Mouse (Mus musculus): ENCODE measurements around the gene Plcb3. TPM values are rescaled to one million over a fixed set of nuclear protein-coding genes. Genes with fewer than 3 reads are reported as not detected.

Gene Plcb3
- polyA plus RNA-seq, 1 experiment = 31.5 TPM

DNA sequence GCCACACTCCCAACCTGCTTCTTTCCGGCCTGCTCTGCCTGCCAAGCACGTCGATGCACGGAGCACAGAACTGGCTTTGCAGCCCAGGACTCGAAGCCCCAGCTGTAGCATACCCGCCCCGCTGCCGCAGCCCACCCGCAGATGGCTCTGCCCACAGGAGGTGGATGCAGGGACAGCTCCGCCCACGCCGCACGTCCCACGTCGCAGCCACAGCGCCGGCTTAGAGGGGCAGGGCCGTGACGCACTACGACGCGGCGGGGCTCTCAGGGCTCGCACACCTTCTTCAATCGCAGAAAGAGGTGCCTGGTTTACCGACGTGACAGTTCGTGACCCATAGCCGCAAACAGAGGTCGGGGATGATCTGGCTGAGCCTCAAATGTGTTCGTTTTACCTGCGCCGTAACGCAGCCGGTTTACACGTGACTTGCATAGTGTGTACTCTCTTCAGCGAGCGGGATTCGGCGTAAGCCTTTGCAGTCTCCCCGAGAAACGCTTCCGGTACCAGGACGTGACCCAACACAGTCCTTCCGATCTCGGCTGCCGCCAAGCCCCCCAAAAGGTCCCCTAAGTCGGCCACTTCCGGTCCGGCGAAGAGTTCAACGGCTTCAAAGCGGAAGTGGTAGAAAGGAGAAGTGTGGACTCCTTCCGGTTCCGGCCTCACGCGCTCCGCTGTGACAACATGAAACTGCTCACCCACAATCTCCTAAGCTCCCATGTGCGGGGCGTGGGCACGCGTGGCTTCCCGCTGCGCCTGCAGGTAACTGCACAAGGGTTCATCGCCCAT, 66.6 kb downstream of the Plcb3 start, which contains the start of the genes Trmt112 and Prdx5:
Gene Trmt112 (plus strand): TSS at position 192 of the 783 bp plus-strand sequence.
Gene Prdx5 (minus strand): TSS at position 600 of the 783 bp plus-strand sequence.
- TF ChIP-seq CTCF (IDR thresholded peaks at IDR 0.05; ENCODE audit: extremely low read depth, insufficient read depth, insufficient read length, insufficient replicate concordance) = no peak
- TF ChIP-seq POLR2A (IDR thresholded peaks at IDR 0.05; ENCODE audit: low read depth, low read length) = peak; percentile 88; the same call in 1 of the 2 replicates
- WGBS = 1% methylated on average over 65 of the region's 65 CpGs
- H3K4me1 ChIP-seq (ENCODE audit: control insufficient read depth, insufficient read depth, insufficient read length) = peaks cover 12% of the 10 kb centered on the region; the same call in 1 of the 2 replicates

DNA sequence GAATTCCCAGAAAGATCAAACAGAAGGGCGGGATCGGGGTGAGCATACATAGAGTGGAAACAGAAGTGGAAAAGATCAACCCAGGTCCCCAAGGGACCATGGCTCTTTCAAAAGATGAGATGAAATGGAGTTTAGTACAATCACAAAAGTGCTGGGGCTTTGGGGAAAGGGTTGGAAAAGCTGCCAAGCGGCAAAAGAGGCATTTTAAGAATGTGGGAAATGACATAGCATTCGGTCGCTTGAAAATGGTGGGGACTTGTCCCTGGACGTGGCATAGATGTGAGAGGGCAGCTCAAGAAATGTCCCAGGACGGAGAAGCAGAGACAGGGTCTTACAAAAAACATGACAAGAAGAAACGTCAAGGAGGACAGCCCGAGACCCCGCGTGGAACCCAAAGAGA, 67.2 kb downstream of the Plcb3 start:
- no peak for TF ChIP-seq CTCF (IDR thresholded peaks at IDR 0.05; ENCODE audit: extremely low read depth, insufficient read depth, insufficient read length, insufficient replicate concordance)
- no peak for TF ChIP-seq POLR2A (IDR thresholded peaks at IDR 0.05; ENCODE audit: low read depth, low read length)
- WGBS = 5% methylated on average over 11 of the region's 11 CpGs
- Histone ChIP-seq H3K27me3 (ENCODE audit: control insufficient read depth, insufficient read depth, low read length) (no peaks in the 10 kb centered on the region), H3K36me3 (ENCODE audit: control insufficient read depth, insufficient read depth, low read length) (peaks cover 29% of the 10 kb centered on the region), H3K27ac (ENCODE audit: insufficient read depth, low read length) (peak overlapping the region; percentile 95), H3K4me1 (ENCODE audit: control insufficient read depth, insufficient read depth, insufficient read length) (peaks cover 12% of the 10 kb centered on the region; the same call in 1 of the 2 replicates), H3K4me3 (ENCODE audit: extremely low read depth, insufficient read depth, insufficient read length) (peak overlapping the region; percentile 71)
- DNase-seq (ENCODE audit: low read depth in 1 of 2, low spot score in 2 of 2) = no peak

More for the DNA sequence above, 66.6 kb downstream of the Plcb3 start, which contains the start of the genes Trmt112 and Prdx5:
- H3K36me3 ChIP-seq (ENCODE audit: control insufficient read depth, insufficient read depth, low read length) = peaks cover 29% of the 10 kb centered on the region
- DNase-seq (ENCODE audit: low read depth in 1 of 2, low spot score in 2 of 2) = peak; percentile 86 to 89
- no peaks in the 10 kb centered on the region for H3K27me3 ChIP-seq (ENCODE audit: control insufficient read depth, insufficient read depth, low read length)
- H3K4me3 ChIP-seq (ENCODE audit: extremely low read depth, insufficient read depth, insufficient read length) = peak within 1 kb of the TSS; percentile 71
- peak within 1 kb of the TSS; percentile 95 for H3K27ac ChIP-seq (ENCODE audit: insufficient read depth, low read length)

DNA sequence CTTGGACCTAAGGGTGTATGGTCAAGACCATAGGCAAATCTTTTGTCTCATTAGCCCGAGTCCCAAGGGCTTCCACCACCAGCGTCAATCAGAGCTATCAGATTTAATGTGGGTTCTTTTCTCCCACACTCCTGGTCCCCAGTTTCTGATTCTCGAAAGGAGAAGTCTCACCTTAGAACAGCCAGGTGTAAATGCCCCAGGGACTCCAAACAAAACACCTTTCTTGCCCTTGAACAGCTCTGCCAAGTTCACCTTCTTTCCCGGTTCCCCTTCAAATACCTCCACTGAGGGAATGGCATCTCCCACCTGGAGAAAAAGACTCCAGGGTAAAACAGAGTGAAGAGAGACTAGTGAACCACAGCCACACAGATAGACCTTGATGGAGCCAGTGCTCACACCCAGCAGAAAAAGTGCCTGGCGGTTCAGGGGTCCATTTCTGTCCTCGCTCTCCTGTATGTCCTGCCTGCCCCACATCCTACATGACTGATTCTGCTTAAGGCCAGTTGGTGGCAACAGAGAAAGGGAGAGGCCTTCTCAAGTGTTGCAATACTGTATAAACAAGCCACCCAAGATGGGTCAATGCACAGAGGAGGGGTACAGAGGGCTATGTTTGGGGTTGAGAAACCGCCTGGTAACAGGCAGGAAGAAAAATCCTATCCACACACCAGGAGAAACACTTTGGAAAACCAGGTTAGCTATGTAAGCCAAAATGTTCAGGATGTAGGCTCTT, 68.3 kb downstream of the Plcb3 start:
- DNase-seq (ENCODE audit: low read depth in 1 of 2, low spot score in 2 of 2) = no peak
- Histone ChIP-seq H3K27ac (ENCODE audit: insufficient read depth, low read length) (no peak overlapping the region), H3K36me3 (ENCODE audit: control insufficient read depth, insufficient read depth, low read length) (peaks cover 26% of the 10 kb centered on the region), H3K4me1 (ENCODE audit: control insufficient read depth, insufficient read depth, insufficient read length) (peaks cover 12% of the 10 kb centered on the region; the same call in 1 of the 2 replicates), H3K27me3 (ENCODE audit: control insufficient read depth, insufficient read depth, low read length) (no peaks in the 10 kb centered on the region), H3K4me3 (ENCODE audit: extremely low read depth, insufficient read depth, insufficient read length) (no peak overlapping the region)
- no peak for TF ChIP-seq CTCF (IDR thresholded peaks at IDR 0.05; ENCODE audit: extremely low read depth, insufficient read depth, insufficient read length, insufficient replicate concordance)
- no peak for TF ChIP-seq POLR2A (IDR thresholded peaks at IDR 0.05; ENCODE audit: low read depth, low read length)
- WGBS = 83% methylated on average over 7 of the region's 7 CpGs

DNA sequence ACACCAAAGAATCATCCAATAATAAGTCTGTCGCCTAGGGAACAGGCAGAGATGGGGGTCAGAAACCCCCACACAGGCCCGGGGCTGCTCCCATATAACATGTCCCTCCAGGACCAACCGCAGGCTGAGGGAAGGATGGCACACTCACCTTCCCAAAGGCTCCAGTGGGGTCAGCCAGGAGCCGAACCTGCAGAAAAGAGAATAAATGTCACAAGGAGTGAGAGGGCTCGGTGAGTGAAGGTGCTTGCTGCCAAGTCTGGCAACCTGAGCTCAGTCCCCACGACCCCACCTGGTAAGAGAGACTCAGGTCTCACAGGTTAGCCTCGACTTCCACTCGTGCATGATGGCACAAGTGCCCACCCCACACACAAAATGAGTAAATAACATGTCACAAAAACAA, 69.2 kb downstream of the Plcb3 start:
- WGBS = 89% methylated on average over 8 of the region's 8 CpGs
- no peak overlapping the region for H3K27ac ChIP-seq (ENCODE audit: insufficient read depth, low read length)
- peaks cover 12% of the 10 kb centered on the region; the same call in 1 of the 2 replicates for H3K4me1 ChIP-seq (ENCODE audit: control insufficient read depth, insufficient read depth, insufficient read length)
- TF ChIP-seq CTCF (IDR thresholded peaks at IDR 0.05; ENCODE audit: extremely low read depth, insufficient read depth, insufficient read length, insufficient replicate concordance) = no peak
- TF ChIP-seq POLR2A (IDR thresholded peaks at IDR 0.05; ENCODE audit: low read depth, low read length) = no peak
- DNase-seq (ENCODE audit: low read depth in 1 of 2, low spot score in 2 of 2) = no peak
- H3K36me3 ChIP-seq (ENCODE audit: control insufficient read depth, insufficient read depth, low read length) = peaks cover 22% of the 10 kb centered on the region
- H3K4me3 ChIP-seq (ENCODE audit: extremely low read depth, insufficient read depth, insufficient read length) = no peak overlapping the region
- no peaks in the 10 kb centered on the region for H3K27me3 ChIP-seq (ENCODE audit: control insufficient read depth, insufficient read depth, low read length)

DNA sequence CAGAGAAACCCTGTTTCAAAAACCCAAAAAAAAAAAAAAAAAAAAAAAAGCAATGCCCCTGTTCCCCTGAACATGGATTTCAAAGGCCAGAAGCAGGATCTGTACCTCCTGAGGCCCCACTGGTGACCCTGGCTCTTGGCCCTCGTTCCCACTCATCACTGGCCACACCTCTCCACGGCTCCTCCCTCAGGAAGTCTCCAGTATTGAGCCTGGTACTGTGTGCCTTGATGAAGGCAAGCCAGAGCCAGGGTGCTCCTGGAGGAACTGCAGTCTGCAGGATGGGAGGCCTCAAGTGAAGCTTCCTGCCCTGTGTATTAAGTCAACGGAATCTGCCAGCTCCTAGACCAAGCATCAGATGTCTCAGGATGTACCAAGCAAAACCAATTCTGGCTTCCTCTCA, 70.1 kb downstream of the Plcb3 start:
- Histone ChIP-seq H3K4me3 (ENCODE audit: extremely low read depth, insufficient read depth, insufficient read length) (no peak overlapping the region), H3K36me3 (ENCODE audit: control insufficient read depth, insufficient read depth, low read length) (peaks cover 13% of the 10 kb centered on the region), H3K27ac (ENCODE audit: insufficient read depth, low read length) (no peak overlapping the region), H3K27me3 (ENCODE audit: control insufficient read depth, insufficient read depth, low read length) (no peaks in the 10 kb centered on the region), H3K4me1 (ENCODE audit: control insufficient read depth, insufficient read depth, insufficient read length) (peaks cover 10% of the 10 kb centered on the region; the same call in 1 of the 2 replicates)
- WGBS = 72% methylated on average over 3 of the region's 3 CpGs
- no peak for TF ChIP-seq CTCF (IDR thresholded peaks at IDR 0.05; ENCODE audit: extremely low read depth, insufficient read depth, insufficient read length, insufficient replicate concordance)
- TF ChIP-seq POLR2A (IDR thresholded peaks at IDR 0.05; ENCODE audit: low read depth, low read length) = no peak
- DNase-seq (ENCODE audit: low read depth in 1 of 2, low spot score in 2 of 2) = no peak

DNA sequence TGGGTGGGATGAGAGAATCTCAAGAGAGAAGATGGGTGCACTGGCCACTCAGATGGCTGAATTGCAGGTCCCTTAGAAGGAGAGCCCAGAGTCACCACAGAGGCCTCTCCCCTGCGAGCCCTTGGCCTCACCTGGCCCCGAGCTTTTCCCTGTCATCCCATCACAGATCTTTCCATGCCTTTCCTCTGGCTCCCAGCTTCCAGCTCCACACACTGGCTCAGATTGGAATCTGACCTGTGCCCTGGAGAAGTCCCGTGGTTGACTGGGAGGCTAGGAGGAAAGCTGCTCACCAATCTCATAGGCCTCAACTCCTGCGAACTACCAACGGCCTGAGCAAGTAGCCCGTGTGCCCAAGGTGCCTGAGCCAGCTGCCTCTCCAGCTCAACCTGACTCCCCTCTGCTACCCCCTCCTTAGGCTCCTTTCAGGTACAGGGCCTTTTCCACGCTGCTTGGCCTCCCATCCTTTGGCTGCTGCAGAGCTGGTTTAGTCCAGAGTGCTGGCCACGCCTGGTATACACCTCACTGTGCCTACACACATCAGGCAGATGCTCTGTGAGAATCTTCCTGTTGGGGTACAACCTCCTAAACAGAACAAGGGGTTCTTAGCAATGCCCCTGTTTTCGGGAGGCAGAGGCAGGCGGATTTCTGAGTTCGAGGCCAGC, 70.6 kb downstream of the Plcb3 start:
- no peaks in the 10 kb centered on the region for H3K27me3 ChIP-seq (ENCODE audit: control insufficient read depth, insufficient read depth, low read length)
- TF ChIP-seq POLR2A (IDR thresholded peaks at IDR 0.05; ENCODE audit: low read depth, low read length) (no peak), CTCF (IDR thresholded peaks at IDR 0.05; ENCODE audit: extremely low read depth, insufficient read depth, insufficient read length, insufficient replicate concordance) (no peak)
- no peak for DNase-seq (ENCODE audit: low read depth in 1 of 2, low spot score in 2 of 2)
- H3K27ac ChIP-seq (ENCODE audit: insufficient read depth, low read length) = no peak overlapping the region
- peaks cover 7% of the 10 kb centered on the region; the same call in 1 of the 2 replicates for H3K4me1 ChIP-seq (ENCODE audit: control insufficient read depth, insufficient read depth, insufficient read length)
- H3K4me3 ChIP-seq (ENCODE audit: extremely low read depth, insufficient read depth, insufficient read length) = no peak overlapping the region
- 95% methylated on average over 11 of the region's 11 CpGs for WGBS
- peaks cover 13% of the 10 kb centered on the region for H3K36me3 ChIP-seq (ENCODE audit: control insufficient read depth, insufficient read depth, low read length)

Data from spleen, adult 2 months (tissue).